Mouse (Mus musculus): ENCODE data around the gene Pak1.

Pak1 gene

DNA sequence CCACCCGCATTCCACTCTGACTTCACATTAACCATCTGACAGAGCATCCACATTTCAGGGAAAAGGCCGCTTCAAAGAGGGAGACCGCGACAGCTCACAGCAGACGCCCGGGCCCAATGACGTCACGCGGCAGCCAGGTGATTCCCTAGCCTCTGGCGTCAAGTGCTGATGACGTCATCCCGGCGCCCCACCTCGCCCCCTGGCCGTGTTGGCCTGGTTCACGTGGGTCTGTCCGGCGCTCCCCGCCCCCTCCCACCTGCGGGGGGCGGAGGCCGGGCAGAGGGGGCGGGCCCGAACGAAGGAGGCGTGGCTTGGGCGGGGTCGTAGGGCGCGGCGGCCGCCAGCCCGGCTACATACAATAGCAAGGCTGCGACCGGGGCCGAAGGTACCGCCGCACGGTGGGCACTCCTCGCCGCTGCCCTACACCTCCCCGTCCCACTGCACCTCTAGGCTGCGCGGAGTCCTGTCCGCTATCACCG, at the start of gene Pak1:
Pak1 (plus strand) TSS at position 352 of the 479 bp plus-strand sequence.
- peak; percentile 96 for DNase-seq (ENCODE audit: low read depth, low spot score)

DNA sequence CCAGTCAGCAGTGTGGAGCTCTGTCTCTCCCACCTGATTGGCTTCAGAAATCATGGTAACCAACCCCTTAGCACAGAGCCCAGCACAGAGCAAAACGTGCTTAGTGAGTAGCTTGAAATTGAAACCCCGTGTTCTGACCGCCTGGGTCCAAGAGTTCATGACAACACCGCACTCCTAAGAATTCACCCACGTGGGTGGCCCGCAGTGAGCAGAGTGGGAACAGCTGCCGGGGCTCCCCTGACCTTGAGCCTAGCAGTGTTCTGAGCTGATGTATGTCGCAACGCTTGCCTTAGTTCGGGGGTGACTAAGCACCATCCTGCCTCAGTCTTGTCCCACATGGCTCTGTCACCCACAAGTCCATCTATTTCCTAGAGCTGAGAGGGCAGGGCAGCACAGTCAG, 47.4 kb upstream of the Pak1 start:
- no peak for DNase-seq (ENCODE audit: low read depth, low spot score)

DNA sequence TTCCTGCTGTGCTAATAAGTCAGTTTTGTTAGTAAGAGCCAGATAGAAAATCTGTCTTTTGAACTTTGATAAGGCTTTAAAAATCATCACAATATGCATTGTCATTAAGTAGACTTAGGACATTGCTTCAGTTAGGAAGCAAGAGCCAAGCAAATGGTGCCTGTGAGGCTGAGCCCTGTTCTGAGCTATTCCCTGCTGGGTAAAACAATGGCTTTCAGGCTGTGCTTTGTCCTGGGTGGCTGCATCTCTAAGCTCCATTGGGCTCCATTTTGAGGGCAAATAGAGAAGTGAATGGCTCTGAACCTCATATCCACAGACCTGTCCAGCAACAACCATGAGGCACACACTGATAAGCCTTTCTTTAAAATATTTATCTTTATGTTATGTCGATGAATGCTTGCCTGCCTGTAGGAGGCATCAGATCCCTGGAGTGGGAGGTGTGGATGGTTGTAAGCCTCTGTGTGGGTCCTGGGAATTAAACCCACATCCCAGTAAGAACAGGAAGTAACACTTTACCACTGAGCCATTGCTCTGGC, 46.5 kb upstream of the Pak1 start:
- DNase-seq (ENCODE audit: low read depth, low spot score), result peak; percentile 64

DNA sequence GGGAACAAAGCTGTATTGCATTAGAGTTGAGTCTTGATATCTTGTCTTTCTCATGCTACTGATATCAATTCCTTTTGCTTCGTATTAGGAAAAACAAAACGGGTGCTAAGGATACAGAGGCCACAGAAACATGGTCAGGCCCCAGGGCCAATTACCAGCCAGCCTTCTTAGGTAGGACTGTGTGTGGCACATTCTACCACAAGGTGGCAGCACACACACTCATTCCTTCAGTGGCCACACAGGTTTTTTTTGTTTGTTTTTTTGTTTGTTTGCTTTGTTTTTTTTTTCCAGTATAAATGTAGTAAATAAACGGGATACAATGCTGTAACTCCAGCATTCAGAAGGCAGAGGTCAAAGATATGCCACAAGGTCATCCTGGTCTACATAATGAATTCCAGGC, 43.0 kb upstream of the Pak1 start:
- peak; percentile 76 for DNase-seq (ENCODE audit: low read depth, low spot score)

DNA sequence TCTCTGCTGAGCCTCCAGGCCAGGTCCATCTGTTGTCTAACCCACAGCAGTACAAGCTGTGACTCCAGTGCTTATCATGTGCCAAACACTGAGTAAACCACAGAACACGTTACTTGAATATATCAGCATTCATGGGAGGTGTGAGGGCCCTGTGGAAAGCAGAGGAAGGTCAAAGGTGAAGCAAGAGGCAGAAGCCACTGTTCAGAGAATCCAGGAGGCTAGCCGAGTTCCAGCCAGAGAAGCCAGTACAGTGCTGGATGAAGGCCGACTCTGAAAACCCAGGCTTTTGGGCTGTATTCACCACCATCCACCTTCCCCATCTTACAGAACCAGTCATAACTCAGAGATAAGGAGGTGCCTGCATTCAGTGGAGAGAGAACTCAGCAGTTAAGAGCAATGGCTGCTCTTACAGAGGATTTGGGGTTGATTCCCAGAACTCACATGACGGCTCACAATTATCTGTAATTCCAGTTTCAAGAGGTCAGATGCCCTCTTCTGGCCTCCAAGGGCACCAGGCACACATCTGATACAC, 41.1 kb upstream of the Pak1 start:
- DNase-seq (ENCODE audit: low read depth, low spot score), result no peak

DNA sequence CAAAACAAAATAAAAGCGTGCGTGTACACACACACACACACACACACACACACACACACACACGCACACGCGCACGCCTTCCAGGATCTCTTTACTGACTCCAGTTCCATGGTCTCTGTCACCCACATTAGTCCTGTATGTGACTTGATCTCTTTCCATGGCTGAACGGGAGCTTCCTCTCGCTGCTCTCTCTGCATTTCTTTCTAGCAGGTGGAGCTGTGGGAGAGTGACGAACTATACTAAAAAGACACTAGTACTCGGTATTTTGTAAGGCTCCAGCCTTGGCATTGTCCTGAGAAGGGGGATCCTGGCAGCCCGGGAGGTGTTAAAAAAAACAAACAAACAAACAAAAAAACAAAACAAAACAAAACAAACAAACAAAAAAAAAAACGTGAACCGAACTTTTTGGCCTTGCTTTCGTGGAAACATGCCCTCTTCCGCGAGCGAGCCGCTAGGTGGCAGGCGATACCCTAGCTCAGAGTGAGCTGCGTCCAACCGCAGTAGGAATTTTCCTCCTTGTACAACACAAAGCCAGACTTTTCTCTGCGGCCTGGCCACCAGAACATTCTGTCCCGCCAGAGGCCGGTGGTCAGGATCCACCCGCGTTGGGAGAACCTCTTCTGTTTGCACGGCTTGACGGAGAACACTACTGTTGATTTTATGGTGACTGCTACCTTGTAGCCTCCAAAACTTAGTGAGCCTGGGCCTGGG, 40.4 kb upstream of the Pak1 start:
- DNase-seq (ENCODE audit: low read depth, low spot score), result peak; percentile 80

DNA sequence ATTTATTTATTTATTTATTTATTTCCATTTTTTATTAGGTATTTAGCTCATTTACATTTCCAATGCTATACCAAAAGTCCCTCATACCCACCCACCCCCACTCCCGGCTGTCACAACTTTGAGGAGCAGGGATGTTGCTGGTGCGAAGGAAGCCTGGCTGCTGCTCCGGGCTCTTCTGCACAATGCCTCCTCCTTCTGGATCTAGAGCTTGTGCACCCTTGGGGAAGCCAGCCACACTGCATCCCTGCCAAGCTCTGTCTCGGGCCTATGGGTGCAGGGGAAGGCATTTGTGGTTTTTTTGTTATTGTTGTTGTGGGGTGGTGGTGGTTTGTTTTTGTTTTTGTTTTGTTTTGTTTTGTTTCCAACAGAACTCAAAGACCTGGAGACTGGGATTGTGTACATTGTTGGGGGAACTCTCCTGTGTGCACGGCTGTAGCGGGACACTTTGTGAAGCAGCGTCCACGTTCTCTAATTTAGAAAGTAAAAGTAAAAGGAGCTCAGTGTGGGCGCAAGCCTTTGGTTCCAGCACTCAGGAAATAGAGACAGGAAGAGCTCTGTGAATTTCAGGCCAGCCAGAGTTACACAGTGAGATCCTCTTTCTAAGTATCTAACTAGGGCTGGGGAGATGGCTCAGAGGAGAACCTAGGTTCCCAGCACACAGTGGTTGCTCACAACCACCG, 39.7 kb upstream of the Pak1 start:
- no peak for DNase-seq (ENCODE audit: low read depth, low spot score)

DNA sequence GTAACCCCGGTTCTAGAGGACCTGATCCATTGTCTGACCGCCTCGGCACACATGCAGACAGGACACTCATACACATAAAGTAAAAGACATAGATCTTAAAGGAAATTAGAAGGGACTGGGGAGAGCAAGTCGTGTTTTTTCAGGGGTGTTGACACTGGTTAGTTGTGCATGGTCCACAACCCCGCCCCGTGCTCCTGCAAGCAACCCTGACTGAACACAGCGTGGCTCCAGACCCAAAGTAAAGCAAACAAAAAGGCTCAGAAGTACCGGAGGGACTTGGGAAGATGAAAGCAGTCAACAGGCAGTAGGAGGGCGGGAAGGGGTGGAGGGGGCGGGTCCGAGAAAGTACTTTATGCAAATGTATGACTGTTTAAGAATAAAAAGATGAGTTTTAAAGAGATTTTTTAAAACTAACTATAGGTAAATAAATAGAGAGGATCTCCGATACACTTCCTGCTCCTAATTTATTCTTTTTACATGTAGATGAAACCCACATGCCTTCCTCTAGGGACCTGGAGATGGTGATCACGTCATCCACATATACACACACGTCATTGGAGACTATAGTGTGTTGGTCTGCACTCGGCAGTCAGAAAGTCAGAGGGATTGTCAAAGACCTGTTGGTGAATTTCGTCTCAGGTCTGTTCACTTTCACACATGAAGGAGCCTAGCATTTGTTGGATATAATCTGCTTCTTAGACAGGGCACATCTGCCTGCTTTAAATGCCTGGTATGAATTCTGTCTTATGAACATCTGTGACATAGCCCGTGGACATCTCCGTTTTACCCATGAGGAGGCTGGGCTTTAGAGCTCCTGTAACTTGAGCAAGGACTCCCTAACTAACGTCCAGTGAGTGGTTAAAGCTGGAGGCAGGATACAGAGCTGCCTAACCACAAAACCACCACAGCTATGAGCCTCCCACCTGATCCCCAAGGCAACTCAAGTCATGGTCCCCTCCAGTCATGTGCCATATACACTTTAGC, 38.8 kb upstream of the Pak1 start:
- DNase-seq (ENCODE audit: low read depth, low spot score), result peak; percentile 84

DNA sequence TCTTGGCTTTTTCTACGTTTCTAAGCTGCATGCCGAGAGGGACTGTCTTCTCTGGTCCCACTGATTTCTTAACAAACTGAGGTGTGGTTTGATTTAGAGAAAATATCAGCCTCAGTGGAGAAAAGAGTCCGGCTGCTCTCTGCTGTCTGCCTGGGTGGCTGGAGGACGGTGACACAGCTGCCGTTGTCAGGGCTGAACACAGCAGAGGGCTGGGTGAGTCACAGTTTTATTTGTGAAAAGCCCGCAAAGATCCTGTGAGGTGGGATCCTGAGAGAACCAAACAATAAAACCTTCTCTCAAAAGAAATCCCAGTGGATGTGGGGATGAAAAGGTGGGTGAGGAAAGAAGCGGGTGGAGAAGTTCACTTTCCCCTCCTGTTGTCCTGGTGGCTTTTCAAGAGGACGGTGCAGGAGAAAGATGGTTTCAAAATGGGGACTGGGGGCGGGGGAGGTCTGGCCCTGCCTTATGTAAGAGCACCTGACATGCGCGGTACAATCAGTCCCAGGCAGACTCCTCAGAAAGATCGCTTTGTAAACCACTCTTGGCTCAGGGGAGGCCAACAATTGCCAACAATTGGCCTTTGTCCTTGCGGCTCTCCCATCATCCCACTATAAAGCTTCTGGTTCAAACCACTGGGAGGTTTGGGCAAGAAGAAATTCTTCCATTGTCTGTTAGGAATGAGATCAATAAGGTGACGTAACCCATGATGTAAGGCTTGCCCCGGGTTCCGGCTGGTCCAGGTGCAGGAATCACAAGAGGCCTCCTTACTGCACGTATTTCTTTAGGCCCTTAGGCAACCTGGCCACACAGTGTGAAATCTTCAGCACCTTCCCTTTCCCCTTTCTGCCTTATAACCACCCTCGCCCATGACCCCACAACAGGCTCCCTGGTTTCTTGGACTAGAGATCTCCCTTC, 31.1 kb upstream of the Pak1 start:
- peak; percentile 58 for DNase-seq (ENCODE audit: low read depth, low spot score)

DNA sequence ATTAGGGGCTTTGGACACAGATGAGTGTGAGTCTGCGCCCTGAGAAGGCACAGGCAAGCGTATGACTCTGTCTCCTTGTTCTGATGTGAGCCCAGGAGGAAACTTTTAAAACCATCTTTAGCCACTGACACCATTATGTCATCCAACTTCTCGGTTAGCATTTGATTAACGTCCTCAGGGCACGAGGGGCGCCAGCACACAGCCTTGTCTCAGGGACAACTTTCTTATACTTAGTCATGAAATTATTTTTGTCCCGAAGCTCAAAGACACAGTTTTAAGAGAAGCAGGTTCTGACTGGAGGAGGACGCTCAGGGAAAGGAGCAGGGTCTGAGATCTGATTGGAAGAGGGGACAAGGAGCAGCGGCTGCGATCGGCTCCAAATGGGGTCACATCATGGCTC, 23.8 kb upstream of the Pak1 start:
- DNase-seq (ENCODE audit: low read depth, low spot score), result no peak

DNA sequence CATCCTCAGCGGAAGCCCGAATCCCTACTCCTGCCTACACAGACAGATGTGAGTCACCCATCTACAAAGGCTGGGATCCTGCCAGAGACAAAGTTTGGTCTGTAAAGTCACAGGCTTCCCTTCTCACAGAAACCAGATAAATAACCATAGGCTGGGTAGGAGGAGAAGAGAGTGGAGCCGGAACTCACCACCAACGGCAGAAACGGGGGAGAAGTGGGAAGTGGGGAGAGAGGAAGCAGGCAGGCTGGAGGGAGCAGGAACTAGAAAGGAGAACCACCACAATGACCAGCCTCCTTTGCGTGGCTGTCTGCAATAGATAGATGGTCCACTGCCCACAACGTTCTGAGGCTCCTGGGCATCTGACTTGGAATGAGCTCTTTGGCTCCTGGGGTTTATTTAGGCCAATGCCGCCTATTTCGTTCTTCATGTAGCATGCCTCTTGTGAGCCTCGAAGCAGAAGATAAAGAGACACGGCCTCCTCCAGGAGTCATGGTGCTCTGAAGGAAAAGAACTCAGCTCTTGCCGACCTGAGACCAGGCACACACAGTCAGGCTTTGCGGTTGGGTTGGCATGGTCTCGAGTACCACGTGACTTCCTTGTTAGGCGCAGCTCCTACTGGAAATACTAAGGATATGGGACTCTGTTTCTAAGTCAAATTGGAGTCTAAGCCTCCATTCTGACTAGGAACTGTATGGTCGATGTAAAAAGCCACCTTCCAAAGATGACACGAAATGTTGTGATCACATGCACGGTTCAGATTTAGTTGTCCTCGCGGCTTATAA, 23.0 kb upstream of the Pak1 start:
- DNase-seq (ENCODE audit: low read depth, low spot score), result no peak

DNA sequence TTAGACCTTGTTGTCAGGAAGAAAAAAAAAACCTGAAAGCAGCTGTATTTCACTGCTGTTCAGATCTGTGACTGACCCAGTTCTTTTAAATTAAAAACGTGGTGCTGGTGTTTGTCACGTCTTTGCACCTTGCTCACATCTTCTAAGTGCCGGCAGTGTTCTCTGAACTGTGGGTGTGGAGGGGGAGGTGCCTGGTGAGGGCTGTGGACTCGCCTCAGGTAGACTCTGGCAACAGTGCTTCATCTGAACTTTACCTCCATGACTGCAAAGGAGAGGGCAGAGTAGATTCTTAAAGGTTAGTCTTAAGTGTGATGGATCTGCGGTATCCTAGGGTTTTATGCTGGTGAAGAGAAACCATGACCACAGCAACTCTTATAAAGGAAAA, 22.4 kb upstream of the Pak1 start:
- no peak for DNase-seq (ENCODE audit: low read depth, low spot score)

DNA sequence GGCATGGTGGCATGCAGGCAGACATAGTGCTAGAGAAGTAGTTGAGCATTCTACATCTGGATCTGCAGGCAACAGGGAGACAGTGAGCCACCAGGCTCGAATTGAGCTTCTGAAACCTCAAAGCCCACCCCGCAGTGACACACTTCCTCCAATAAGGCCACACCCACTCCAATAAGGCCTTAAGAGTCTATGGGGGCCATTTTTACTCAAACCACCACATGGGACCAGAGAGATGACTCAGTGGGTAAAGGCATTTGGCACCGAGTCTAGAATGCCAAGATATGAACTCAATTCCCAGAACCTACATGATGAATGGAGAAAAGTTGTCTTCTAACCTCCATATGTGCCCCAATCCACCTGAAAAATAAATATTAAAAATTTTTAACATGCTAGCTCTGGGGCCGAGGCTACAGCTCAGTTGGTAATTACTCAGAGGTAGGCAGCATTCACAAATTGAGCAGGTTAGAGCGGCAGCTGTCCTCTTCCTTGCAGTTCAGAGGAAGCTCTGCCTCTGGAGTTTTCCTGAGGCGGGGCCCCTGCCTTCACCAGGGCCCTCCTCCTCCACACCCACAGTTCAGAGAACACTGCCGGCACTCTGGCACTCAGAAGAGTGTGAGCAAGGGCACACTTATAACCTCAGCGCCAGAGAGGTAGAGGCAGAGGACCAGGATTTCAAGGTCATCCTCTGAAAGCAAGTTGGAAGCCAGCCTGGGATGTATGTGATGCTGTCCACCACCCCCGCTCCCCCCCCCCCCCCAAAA, 21.8 kb upstream of the Pak1 start:
- DNase-seq (ENCODE audit: low read depth, low spot score), result no peak

DNA sequence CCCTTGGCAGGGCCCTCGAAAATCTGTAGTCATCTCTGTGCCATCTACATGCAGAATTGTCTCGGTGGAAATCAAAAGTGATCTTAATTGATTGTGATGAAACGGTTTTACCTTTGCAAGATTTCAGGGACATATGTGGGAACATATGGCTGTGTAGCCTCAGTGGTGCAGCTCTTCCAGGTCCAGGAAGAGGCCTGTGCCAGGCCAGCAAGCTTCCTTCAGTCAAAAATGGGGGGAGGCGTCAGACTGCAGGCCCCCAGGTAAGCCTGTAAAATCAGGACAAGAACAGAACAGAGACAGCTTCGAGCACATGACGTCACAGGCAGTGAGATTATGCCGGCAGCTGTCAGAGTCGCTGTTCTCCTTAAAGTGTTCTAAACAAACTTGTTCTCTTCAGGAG, 20.5 kb upstream of the Pak1 start:
- DNase-seq (ENCODE audit: low read depth, low spot score), result no peak

DNA sequence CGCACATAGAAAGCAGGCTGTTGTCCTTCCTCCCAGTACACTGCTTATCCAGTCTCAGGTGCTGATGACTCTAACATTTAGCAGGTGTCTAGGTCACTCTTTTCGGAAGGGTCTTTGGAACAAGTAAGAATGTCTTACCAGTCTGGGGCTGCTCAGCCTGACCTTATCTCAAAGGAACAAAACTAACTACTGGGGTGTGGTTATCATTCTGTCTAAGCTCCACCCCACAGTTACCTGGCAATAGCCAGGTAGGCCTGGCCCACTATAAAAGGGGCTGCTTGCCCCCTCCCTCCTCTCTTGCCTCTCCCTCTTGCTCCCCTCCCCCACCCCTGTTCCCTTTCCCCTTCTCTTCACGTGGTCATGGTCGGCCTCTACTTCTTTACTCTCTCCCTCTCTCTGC, 19.3 kb upstream of the Pak1 start:
- DNase-seq (ENCODE audit: low read depth, low spot score), result no peak

DNA sequence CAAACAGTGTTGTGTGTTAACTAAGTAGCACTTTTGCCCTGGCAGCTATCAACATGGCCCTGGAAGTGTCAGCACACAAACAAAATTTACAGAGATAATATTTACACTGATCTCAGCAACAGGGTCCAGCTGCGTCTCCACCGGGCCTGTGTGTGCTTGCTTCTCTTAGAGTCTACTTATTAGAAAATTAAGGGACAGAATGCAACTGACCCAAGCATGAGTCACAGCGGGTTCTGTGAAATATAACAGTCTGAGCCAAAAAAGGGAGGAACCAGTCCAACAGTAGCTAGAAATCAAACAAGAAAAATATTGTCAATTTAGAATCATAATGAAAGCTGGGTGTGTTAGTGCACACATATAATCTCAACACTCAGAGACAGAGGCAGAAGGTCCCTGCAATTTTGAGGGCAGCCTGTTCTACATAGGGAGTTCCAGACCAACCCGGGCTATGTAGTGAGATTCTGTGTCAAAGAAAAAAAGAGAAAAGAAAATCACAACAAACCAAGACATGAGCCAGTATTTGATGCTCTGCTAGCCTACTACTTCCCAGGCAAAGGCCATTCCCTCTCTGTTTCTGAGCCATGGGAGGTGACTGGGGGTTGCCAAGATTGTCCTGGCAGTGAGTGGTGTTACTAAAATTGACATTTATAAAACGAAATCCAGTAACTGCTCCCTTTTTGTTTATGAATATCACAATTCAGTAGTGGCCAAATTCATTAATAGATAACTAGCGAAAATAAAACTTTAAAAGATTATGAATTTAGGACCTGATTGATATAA, 17.3 kb upstream of the Pak1 start:
- DNase-seq (ENCODE audit: low read depth, low spot score), result no peak

DNA sequence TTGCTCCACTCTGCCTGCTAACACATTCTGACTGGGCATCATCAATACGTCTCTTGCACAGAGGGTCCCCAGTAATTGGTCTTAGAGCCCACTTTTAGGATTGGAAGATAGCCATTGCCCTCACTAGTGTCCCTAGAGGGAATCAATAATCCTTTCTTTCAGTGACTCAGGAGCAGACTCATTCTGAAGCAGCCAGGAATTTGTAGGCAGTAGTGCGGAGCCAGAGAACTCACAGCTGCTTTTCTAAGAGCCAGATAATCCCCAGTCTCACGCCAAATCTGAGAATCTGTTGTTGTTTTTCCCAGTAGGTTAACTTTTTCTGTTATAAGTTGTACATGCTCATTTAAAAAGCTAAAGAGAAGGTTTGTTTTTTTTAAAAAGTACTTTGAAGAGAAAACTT, 13.0 kb upstream of the Pak1 start:
- no peak for DNase-seq (ENCODE audit: low read depth, low spot score)

DNA sequence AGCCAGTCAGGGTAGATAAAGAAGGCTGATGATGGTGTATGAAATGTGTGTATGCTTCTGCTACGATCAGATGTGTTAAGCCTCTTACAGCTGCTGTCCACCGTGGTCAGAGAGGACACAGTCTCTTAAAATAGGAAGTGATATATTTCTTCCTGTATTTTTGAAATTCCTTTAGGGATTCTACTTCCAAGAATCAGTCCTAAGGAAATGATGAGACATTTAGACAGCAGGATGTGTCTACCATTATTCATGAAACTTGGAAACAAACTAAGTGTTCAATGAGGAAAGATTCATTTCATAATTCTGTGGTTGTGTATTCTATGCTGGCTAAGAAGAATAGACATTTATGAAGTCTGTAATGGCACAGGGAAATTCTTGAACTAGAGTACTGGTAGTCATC, 12.4 kb upstream of the Pak1 start:
- no peak for DNase-seq (ENCODE audit: low read depth, low spot score)

Data from ES-CJ7 (cell line).